In the genomic region with DNA sequence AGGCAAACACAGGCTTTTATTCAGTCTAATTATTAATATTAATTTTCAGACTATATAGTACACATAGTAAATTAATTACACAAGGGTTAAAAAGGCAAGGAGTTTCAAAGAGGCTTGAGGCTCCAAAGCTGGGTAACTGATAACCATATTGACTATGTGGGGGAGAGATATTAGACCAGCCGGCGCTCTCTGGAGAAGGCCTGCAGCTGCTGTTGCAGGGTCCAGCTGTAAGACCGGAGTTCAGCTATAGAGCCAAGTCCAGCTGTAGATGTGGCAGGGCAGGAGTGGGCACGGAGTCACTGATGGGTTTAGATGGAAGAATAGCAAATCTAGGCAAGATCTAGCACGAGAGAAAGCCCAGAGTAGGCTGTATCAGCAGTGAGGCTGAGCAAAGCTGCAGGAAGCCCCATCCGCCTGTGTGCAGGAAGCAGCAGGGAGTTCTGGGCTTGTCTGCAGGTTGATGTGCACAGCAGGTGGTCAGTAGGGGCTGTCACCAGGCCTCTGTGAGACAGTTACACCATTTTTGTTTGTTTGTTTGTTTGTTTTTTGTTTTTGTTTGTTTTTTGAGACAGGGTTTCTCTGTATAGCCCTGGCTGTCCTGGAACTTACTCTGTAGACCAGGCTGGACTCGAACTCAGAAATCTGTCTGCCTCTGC, we compare ENCODE assay signal across 15 mouse cellular contexts. TPM values are rescaled to one million over a fixed set of nuclear protein-coding genes. Genes with fewer than 3 reads are reported as not detected.
DNase-seq lines count a peak whose midpoint lies in the region; ATAC-seq and TF ChIP-seq lines count a peak whose summit lies in the region.
"Had no signal": no experiment of that assay in that cellular context is flagged by ENCODE, and none has a peak within 500 bp of the region (broad histone marks: within the 10 kb centered on the region; RNA-seq: fewer than 3 reads in every experiment).

No protein-coding gene starts in this region.

- H3K9me3 ChIP-seq in heart, embryonic 11.5 days (replicated peaks; ENCODE audit: control insufficient read depth, low read length), result no peaks in the 10 kb centered on the region
- no peaks in the 10 kb centered on the region for H3K9me3 ChIP-seq in liver, embryonic 12.5 days (replicated peaks)
- no peaks in the 10 kb centered on the region for H3K9me3 ChIP-seq in liver, postnatal 0 days (ENCODE audit: low read length)
- H3K9me3 ChIP-seq in embryonic facial prominence, embryonic 12.5 days, result no peaks in the 10 kb centered on the region
- H3K9me3 ChIP-seq in liver, embryonic 16.5 days (replicated peaks; ENCODE audit: control insufficient read depth, low read length), result no peaks in the 10 kb centered on the region
- H3K9me3 ChIP-seq: hindbrain, embryonic 15.5 days had no signal

- no peak for DNase-seq in heart, postnatal 10 days
- DNase-seq in liver, postnatal 0 days, result no peak
- DNase-seq in thymus, postnatal 10 days (ENCODE audit: low spot score in 2 of 2), result no peak
- DNase-seq in gastrocnemius, adult 8-10 months (ENCODE audit: low spot score in 2 of 2), result no peak
- DNase-seq: cerebellum, postnatal 25 days; heart, adult 2 months had no signal

- WGBS in heart, embryonic 11.5 days (ENCODE audit: insufficient replicate concordance), result 45% methylated on average over 7 of the region's 7 CpGs
- 36% methylated on average over 7 of the region's 7 CpGs for WGBS in liver, embryonic 12.5 days (ENCODE audit: insufficient replicate concordance)
- 42% methylated on average over 7 of the region's 7 CpGs for WGBS in liver, postnatal 0 days (ENCODE audit: insufficient replicate concordance)
- WGBS in embryonic facial prominence, embryonic 12.5 days, result 55% methylated on average over 7 of the region's 7 CpGs
- 32% methylated on average over 7 of the region's 7 CpGs for WGBS in liver, embryonic 16.5 days (ENCODE audit: insufficient replicate concordance)

- intact Hi-C loops in heart, postnatal 10 days (cut with DNase I), result no loop called here

- ATAC-seq in heart, embryonic 11.5 days (replicated peaks; ENCODE audit: insufficient number of reproducible peaks, low FRiP score, low TSS enrichment), result no peak
- ATAC-seq in liver, embryonic 12.5 days, result peak; percentile 74
- ATAC-seq in liver, postnatal 0 days, result no peak
- no peak for ATAC-seq in embryonic facial prominence, embryonic 12.5 days (ENCODE audit: insufficient number of reproducible peaks, insufficient read depth, low FRiP score, low TSS enrichment)
- peak; percentile 53; the same call in 1 of the 2 replicates for ATAC-seq in liver, embryonic 16.5 days (ENCODE audit: low read depth)

- H3K36me3 ChIP-seq in heart, embryonic 11.5 days (ENCODE audit: control insufficient read depth, insufficient read depth, low read length), result no peaks in the 10 kb centered on the region
- no peaks in the 10 kb centered on the region for H3K36me3 ChIP-seq in liver, embryonic 12.5 days
- H3K36me3 ChIP-seq in liver, postnatal 0 days (replicated peaks; ENCODE audit: insufficient read depth, low read length), result no peaks in the 10 kb centered on the region
- H3K36me3 ChIP-seq in embryonic facial prominence, embryonic 12.5 days, result no peaks in the 10 kb centered on the region
- no peaks in the 10 kb centered on the region for H3K36me3 ChIP-seq in liver, embryonic 16.5 days (ENCODE audit: control insufficient read depth, insufficient read depth)
- H3K36me3 ChIP-seq: hindbrain, embryonic 15.5 days had no signal

- H3K9ac ChIP-seq in heart, embryonic 11.5 days (ENCODE audit: low read depth, low read length), result no peak overlapping the region
- H3K9ac ChIP-seq in liver, embryonic 12.5 days, result no peak overlapping the region
- no peak overlapping the region for H3K9ac ChIP-seq in liver, postnatal 0 days (replicated peaks)
- no peak overlapping the region for H3K9ac ChIP-seq in embryonic facial prominence, embryonic 12.5 days
- no peak overlapping the region for H3K9ac ChIP-seq in liver, embryonic 16.5 days (ENCODE audit: low read depth, low read length)
- H3K9ac ChIP-seq: hindbrain, embryonic 15.5 days had no signal

- TF ChIP-seq EP300 in liver, postnatal 0 days (IDR thresholded peaks at IDR 0.05; ENCODE audit: low read depth), result no peak

- peaks cover 29% of the 10 kb centered on the region for H3K4me1 ChIP-seq in heart, embryonic 11.5 days (ENCODE audit: control insufficient read depth, insufficient read depth, low read length)
- peaks cover 47% of the 10 kb centered on the region for H3K4me1 ChIP-seq in liver, embryonic 12.5 days
- H3K4me1 ChIP-seq in liver, postnatal 0 days (ENCODE audit: insufficient read depth), result peaks cover 9% of the 10 kb centered on the region
- peaks cover 32% of the 10 kb centered on the region for H3K4me1 ChIP-seq in embryonic facial prominence, embryonic 12.5 days
- peaks cover 9% of the 10 kb centered on the region; the same call in 1 of the 2 replicates for H3K4me1 ChIP-seq in liver, embryonic 16.5 days (ENCODE audit: control insufficient read depth, low read depth, low read length)

- TF ChIP-seq CTCF in liver, postnatal 0 days (IDR thresholded peaks at IDR 0.05; ENCODE audit: low read depth), result no peak

- peak overlapping the region; percentile 59; the same call in 1 of the 2 replicates for H3K27ac ChIP-seq in heart, embryonic 11.5 days (ENCODE audit: low read depth, low read length)
- H3K27ac ChIP-seq in liver, embryonic 12.5 days, result no peak overlapping the region
- H3K27ac ChIP-seq in liver, postnatal 0 days (ENCODE audit: low read depth), result no peak overlapping the region
- peak overlapping the region; percentile 70; the same call in 1 of the 2 replicates for H3K27ac ChIP-seq in embryonic facial prominence, embryonic 12.5 days
- no peak overlapping the region for H3K27ac ChIP-seq in liver, embryonic 16.5 days (ENCODE audit: low read length)
- H3K27ac ChIP-seq: heart, adult 2 months; hindbrain, embryonic 15.5 days had no signal

- H3K4me2 ChIP-seq in heart, embryonic 11.5 days, result no peak overlapping the region
- H3K4me2 ChIP-seq in liver, embryonic 12.5 days, result peak overlapping the region; percentile 27
- H3K4me2 ChIP-seq in liver, postnatal 0 days (ENCODE audit: low read depth, low read length), result no peak overlapping the region
- H3K4me2 ChIP-seq in embryonic facial prominence, embryonic 12.5 days (replicated peaks), result no peak overlapping the region
- H3K4me2 ChIP-seq in liver, embryonic 16.5 days (ENCODE audit: low read depth, low read length), result no peak overlapping the region
- H3K4me2 ChIP-seq: hindbrain, embryonic 15.5 days had no signal

- no peak overlapping the region for H3K4me3 ChIP-seq in heart, embryonic 11.5 days (ENCODE audit: low read depth, low read length)
- H3K4me3 ChIP-seq in liver, embryonic 12.5 days, result no peak overlapping the region
- H3K4me3 ChIP-seq in liver, postnatal 0 days (ENCODE audit: low read depth, low read length), result no peak overlapping the region
- H3K4me3 ChIP-seq in embryonic facial prominence, embryonic 12.5 days, result no peak overlapping the region
- no peak overlapping the region for H3K4me3 ChIP-seq in liver, embryonic 16.5 days (ENCODE audit: low read depth, low read length)
- H3K4me3 ChIP-seq: heart, adult 2 months; hindbrain, embryonic 15.5 days; myocyte had no signal

- peaks cover 7% of the 10 kb centered on the region; the same call in 1 of the 2 replicates for H3K27me3 ChIP-seq in heart, embryonic 11.5 days (ENCODE audit: control insufficient read depth, insufficient read depth, low read length)
- peaks cover 43% of the 10 kb centered on the region for H3K27me3 ChIP-seq in liver, embryonic 12.5 days (replicated peaks)
- peaks cover 29% of the 10 kb centered on the region for H3K27me3 ChIP-seq in liver, postnatal 0 days (ENCODE audit: insufficient read depth, low read length)
- no peaks in the 10 kb centered on the region for H3K27me3 ChIP-seq in embryonic facial prominence, embryonic 12.5 days
- H3K27me3 ChIP-seq in liver, embryonic 16.5 days (ENCODE audit: control insufficient read depth, insufficient read depth, low read depth, low read length), result peaks cover 32% of the 10 kb centered on the region

RNA-seq across cellular contexts. Expression of a gene that starts 3.4 kb away (rescaled TPM):
- polyA plus RNA-seq in heart, embryonic 11.5 days (2014; fragmentation: Nextera tagmentation; extraction: Ambion mirVana), result 11.5 and 13.6 TPM in 2 replicates
- total RNA-seq in heart, postnatal 10 days (2021), result 1 to 10 TPM; 1.1 to 2.5 TPM
- 3.5 and 3.9 TPM in 2 replicates for polyA plus RNA-seq in liver, embryonic 12.5 days (2016; fragmentation: Nextera tagmentation; extraction: Ambion mirVana)
- polyA plus RNA-seq in liver, postnatal 0 days (2015; fragmentation: Nextera tagmentation; extraction: Ambion mirVana), result 1.4 and 1.6 TPM in 2 replicates
- polyA plus RNA-seq in embryonic facial prominence, embryonic 12.5 days (2016; fragmentation: Nextera tagmentation; extraction: Ambion mirVana), result 69.7 and 78.3 TPM in 2 replicates
- polyA plus RNA-seq in liver, embryonic 16.5 days (2015; fragmentation: Nextera tagmentation; extraction: Ambion mirVana), result 0.99 and 1.0 TPM in 2 replicates
- under 1 TPM in 1 of 4 experiments, not detected in 3; 0.18 TPM for total RNA-seq in gastrocnemius, adult 8-10 months (2022)
- polyA plus RNA-seq: myocyte had no signal

RNA-seq across cellular contexts. Expression of a gene that starts 23.9 kb away (rescaled TPM):
- 2.8 and 3.5 TPM in 2 replicates for polyA plus RNA-seq in heart, embryonic 11.5 days (2014; fragmentation: Nextera tagmentation; extraction: Ambion mirVana)
- total RNA-seq in heart, postnatal 10 days (2021), result not detected
- 0.71 TPM in 1 of 2 replicates, not detected in the other for polyA plus RNA-seq in liver, embryonic 12.5 days (2016; fragmentation: Nextera tagmentation; extraction: Ambion mirVana)
- polyA plus RNA-seq in liver, postnatal 0 days (2015; fragmentation: Nextera tagmentation; extraction: Ambion mirVana), result 1.4 and 1.6 TPM in 2 replicates
- 6.5 and 18.4 TPM in 2 replicates for polyA plus RNA-seq in embryonic facial prominence, embryonic 12.5 days (2016; fragmentation: Nextera tagmentation; extraction: Ambion mirVana)
- 0.47 and 0.50 TPM in 2 replicates for polyA plus RNA-seq in liver, embryonic 16.5 days (2015; fragmentation: Nextera tagmentation; extraction: Ambion mirVana)
- not detected for total RNA-seq in gastrocnemius, adult 8-10 months (2022)
- total RNA-seq: heart, adult 2 months; left cerebral cortex, postnatal 14 days had no signal
- polyA plus RNA-seq: heart, adult 2 months; myocyte; small intestine, adult 2 months; testis, adult 2 months had no signal

RNA-seq across cellular contexts. Expression of a gene that starts 48.6 kb away (rescaled TPM):
- polyA plus RNA-seq in heart, embryonic 11.5 days (2014; fragmentation: Nextera tagmentation; extraction: Ambion mirVana), result 28.2 and 30.7 TPM in 2 replicates
- total RNA-seq in heart, postnatal 10 days (2021), result 10 to 100 TPM; 29.3 to 31.6 TPM
- 16.9 and 17.5 TPM in 2 replicates for polyA plus RNA-seq in liver, embryonic 12.5 days (2016; fragmentation: Nextera tagmentation; extraction: Ambion mirVana)
- polyA plus RNA-seq in liver, postnatal 0 days (2015; fragmentation: Nextera tagmentation; extraction: Ambion mirVana), result 12.0 and 12.5 TPM in 2 replicates
- polyA plus RNA-seq in embryonic facial prominence, embryonic 12.5 days (2016; fragmentation: Nextera tagmentation; extraction: Ambion mirVana), result 33.9 and 34.0 TPM in 2 replicates
- polyA plus RNA-seq in liver, embryonic 16.5 days (2015; fragmentation: Nextera tagmentation; extraction: Ambion mirVana), result 12.0 and 13.6 TPM in 2 replicates
- 10 to 100 TPM; 30.6 to 36.8 (median 34.1) TPM for total RNA-seq in gastrocnemius, adult 8-10 months (2022)

Comparison
In these comparisons a context has a peak if more than half of its experiments do, and no peak if none do; other contexts are left out.
1. ATAC-seq: peak in liver, embryonic 12.5 days (single experiment) and liver, embryonic 16.5 days (single experiment); none in heart, embryonic 11.5 days (single experiment), liver, postnatal 0 days (single experiment) and embryonic facial prominence, embryonic 12.5 days (single experiment).
2. H3K27ac ChIP-seq: peak in heart, embryonic 11.5 days (single experiment) and embryonic facial prominence, embryonic 12.5 days (single experiment); none in liver, embryonic 12.5 days (single experiment), liver, postnatal 0 days (single experiment) and liver, embryonic 16.5 days (single experiment).